Mouse (Mus musculus) ovary, adult 2 months (tissue): ENCODE results near the gene Ccdc144b. TPM values are rescaled to one million over a fixed set of nuclear protein-coding genes. Genes with fewer than 3 reads are reported as not detected.

ENCODE experiments used
- polyA plus RNA-seq: library from polyadenylated mRNA; depleted of rRNA; stranded (reverse); fragments of >200 nt; gene quantifications from 2 replicates; pipeline ENCODE4 v1.2.3, GENCODE M21; 2012; rRNA removed

Gene Ccdc144b
- not detected in 2 replicates for polyA plus RNA-seq

GRCm38 (mm10) chr3:36053447-36053846, at the start of gene Ccdc144b:
Gene Ccdc144b (minus strand): TSS chr3:36053547.

GRCm38 (mm10) chr3:36065843-36066651, 12.7 kb upstream of the Ccdc144b start, which contains the start of gene Acad9:
Gene Acad9 (plus strand): TSS chr3:36065979.

DNA sequence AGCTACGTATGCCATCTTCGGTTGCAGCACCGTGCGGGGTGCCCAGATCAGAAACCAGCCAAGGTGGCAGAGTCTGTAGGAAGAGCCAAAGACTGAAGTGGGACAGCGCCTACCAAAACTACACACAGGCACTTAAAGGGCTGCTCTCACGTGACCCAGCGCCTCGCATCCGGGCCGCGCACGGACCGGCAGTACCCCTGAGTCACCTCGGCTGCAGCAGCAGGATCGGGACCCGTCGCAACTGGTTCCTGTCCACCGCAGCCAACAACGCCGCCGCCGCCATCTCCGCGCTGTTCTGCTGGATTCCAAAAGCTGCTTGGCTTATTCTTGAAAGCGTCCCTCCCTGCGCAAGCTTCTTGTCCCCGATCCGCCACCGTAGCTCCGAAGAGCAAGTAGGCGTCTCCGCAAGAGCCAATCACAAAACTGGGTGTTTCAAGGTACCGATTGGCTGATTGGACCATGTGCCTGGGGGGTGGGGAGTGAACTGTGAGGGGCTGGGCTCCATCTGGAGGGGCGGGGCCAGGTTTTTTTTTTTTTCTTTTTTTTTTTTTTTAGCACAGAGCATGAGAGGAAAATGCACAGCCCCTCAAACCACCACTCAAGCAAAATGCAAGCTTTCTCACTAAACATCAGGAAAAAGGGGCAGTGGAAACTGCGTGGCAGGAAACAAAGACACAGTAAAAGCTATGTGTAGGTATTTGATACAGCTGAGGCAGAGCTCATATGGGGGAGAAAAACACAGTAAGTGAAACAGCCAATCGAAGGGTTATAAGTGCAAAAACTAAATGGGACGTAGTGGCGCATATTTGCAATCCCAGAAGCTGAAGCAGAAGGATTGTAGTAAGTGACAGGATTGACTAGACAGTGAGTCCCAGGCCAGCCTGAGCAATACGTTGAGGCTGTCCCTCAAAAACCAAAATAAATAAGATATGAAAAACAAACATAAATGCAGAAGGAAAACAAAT, 52.8 kb downstream of the Ccdc144b start, which contains the start of gene Mccc1:
Gene Mccc1 (minus strand): TSS at position 404 of the 965 bp plus-strand sequence.

Other genes with a start within 250 kb of the Ccdc144b start
- gene Dcun1d1, start 116.1 kb downstream of the Ccdc144b start, polyA plus RNA-seq: 1.9 and 3.2 TPM in 2 replicates
- gene Mccc1, start 52.9 kb downstream of the Ccdc144b start, polyA plus RNA-seq: 17.3 and 18.2 TPM in 2 replicates
- gene Acad9, start 12.4 kb upstream of the Ccdc144b start, polyA plus RNA-seq: 20.9 and 23.0 TPM in 2 replicates
- 1.00 and 1.0 TPM in 2 replicates for gene D3Ertd254e, start 97.5 kb upstream of the Ccdc144b start, polyA plus RNA-seq
- gene Qrfpr, start 168.8 kb upstream of the Ccdc144b start, polyA plus RNA-seq: not detected in 2 replicates